Mouse (Mus musculus): Measurements from ENCODE around the gene Lrig2. TPM values are rescaled to one million over a fixed set of nuclear protein-coding genes. Genes with fewer than 3 reads are reported as not detected.

The Lrig2 gene
- polyA plus RNA-seq, 1 experiment from 2014 or later: 11.0 TPM

GRCm38 (mm10) chr3:104525516-104525915 lies 13.8 kb upstream of the Lrig2 start:
- H3K27ac ChIP-seq: no peak overlapping the region
- no peaks in the 10 kb centered on the region for H3K9me3 ChIP-seq (replicated peaks)
- no peak overlapping the region for H3K4me3 ChIP-seq
- no peak for ATAC-seq (replicated peaks; ENCODE audit: insufficient number of reproducible peaks, insufficient read depth, low FRiP score, low read depth)
- WGBS: 37% methylated on average over 2 of the region's 2 CpGs
- H3K9ac ChIP-seq: no peak overlapping the region
- no peak overlapping the region for H3K4me2 ChIP-seq
- no peaks in the 10 kb centered on the region for H3K27me3 ChIP-seq
- no peaks in the 10 kb centered on the region for H3K36me3 ChIP-seq
- H3K4me1 ChIP-seq (replicated peaks): 0 out of 2 replicates have a peak, but pooled peaks cover 4% of the 10 kb centered on the region

DNA sequence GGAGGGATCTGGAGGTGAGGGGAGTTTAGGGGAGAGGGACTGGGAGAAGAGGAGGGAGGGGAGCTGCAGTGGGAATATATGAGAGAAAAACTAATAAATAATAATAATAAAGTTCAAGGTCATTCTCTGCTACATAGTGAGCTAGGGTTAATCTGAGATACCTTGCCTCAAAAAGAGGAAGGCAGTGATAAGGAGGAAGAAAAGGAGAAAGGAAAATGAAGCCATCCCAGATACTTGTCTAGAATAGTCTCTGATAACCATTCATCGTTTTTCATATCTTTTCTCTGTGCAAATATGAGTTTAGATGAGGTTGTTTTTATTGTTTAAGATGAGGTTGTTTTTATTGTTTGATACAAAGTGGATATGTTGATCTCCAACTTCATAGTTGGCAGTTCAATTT lies 13.3 kb upstream of the Lrig2 start:
- WGBS: 48% methylated on average over 1 of the region's 1 CpGs
- no peaks in the 10 kb centered on the region for H3K9me3 ChIP-seq (replicated peaks)

DNA sequence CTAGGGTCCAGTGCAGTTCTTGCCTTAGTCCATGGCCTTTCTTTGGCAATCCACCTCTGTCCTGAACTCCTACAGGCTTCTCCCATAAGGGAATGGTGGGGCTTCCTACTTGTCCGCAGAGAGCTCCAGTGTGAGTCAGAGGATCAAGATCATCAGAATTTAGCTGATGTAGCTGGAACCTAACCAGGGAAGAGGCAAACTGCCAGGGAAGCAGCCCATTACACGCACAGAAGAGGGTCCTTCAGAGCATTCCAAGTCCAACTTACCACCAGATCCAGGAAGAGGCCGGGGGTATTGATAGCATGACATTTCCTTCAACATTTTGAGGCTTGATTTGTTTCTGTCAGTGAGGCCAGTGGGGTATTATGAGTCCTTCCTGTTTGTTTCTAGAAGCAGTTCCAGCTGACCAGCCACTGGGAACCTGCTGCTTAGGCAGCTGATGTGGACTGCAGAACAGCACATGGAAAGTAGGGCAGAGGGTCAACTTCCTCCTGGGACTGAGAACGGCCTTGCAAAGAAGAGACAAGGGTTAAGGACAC lies 11.7 kb upstream of the Lrig2 start:
- Histone ChIP-seq H3K9ac (no peak overlapping the region), H3K4me2 (no peak overlapping the region), H3K27ac (no peak overlapping the region), H3K9me3 (replicated peaks) (no peaks in the 10 kb centered on the region), H3K36me3 (no peaks in the 10 kb centered on the region), H3K27me3 (no peaks in the 10 kb centered on the region), H3K4me1 (replicated peaks) (0 out of 2 replicates have a peak, but pooled peaks cover 4% of the 10 kb centered on the region), H3K4me3 (no peak overlapping the region)
- ATAC-seq (replicated peaks; ENCODE audit: insufficient number of reproducible peaks, insufficient read depth, low FRiP score, low read depth): no peak
- WGBS: 44% methylated on average over 4 of the region's 4 CpGs

More for the DNA sequence above, 13.3 kb upstream of the Lrig2 start:
- 0 out of 2 replicates have a peak, but pooled peaks cover 4% of the 10 kb centered on the region for H3K4me1 ChIP-seq (replicated peaks)
- no peak overlapping the region for H3K27ac ChIP-seq
- no peak overlapping the region for H3K4me2 ChIP-seq
- no peak overlapping the region for H3K4me3 ChIP-seq
- no peak for ATAC-seq (replicated peaks; ENCODE audit: insufficient number of reproducible peaks, insufficient read depth, low FRiP score, low read depth)
- no peaks in the 10 kb centered on the region for H3K27me3 ChIP-seq
- no peaks in the 10 kb centered on the region for H3K36me3 ChIP-seq
- no peak overlapping the region for H3K9ac ChIP-seq

DNA sequence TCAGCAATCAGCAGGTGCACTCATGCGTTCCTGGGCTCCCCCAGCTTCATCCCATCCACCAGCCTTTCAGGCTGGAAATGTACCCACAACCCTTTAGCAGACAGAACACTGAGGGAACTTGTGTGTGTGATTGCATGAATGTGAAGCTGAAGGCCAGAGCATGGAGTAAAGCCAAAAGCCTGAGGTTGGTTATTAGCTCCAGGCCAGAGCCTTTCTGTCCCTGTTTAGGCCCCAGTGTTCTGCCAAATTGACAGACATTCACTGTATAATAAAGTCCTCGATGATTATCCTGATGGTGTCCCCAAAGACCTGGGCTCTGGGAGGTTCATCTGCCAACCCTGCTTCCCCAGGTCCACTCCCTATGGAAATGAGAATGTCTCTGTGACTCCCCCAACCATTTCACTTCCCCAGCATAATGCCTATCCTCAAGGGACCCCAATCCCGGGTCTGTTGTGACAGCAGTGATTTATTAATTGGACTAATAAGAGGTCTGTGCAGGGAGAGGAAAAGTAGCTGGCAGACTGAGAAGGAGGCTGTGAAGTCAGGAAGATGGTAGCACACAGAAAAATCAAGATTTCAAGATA lies 9.7 kb upstream of the Lrig2 start:
- WGBS: 58% methylated on average over 3 of the region's 3 CpGs
- Histone ChIP-seq H3K4me3 (no peak overlapping the region), H3K4me2 (no peak overlapping the region), H3K27ac (no peak overlapping the region), H3K27me3 (no peaks in the 10 kb centered on the region), H3K9ac (no peak overlapping the region), H3K36me3 (no peaks in the 10 kb centered on the region), H3K4me1 (replicated peaks) (0 out of 2 replicates have a peak, but pooled peaks cover 4% of the 10 kb centered on the region), H3K9me3 (replicated peaks) (no peaks in the 10 kb centered on the region)
- ATAC-seq (replicated peaks; ENCODE audit: insufficient number of reproducible peaks, insufficient read depth, low FRiP score, low read depth): no peak

- Histone ChIP-seq H3K4me3 (no peak overlapping the region), H3K4me2 (no peak overlapping the region), H3K9ac (no peak overlapping the region), H3K27ac (no peak overlapping the region), H3K9me3 (replicated peaks) (no peaks in the 10 kb centered on the region), H3K27me3 (no peaks in the 10 kb centered on the region), H3K36me3 (no peaks in the 10 kb centered on the region), H3K4me1 (replicated peaks) (0 out of 2 replicates have a peak, but pooled peaks cover 4% of the 10 kb centered on the region)
- WGBS: 55% methylated on average over 3 of the region's 3 CpGs
- no peak for ATAC-seq (replicated peaks; ENCODE audit: insufficient number of reproducible peaks, insufficient read depth, low FRiP score, low read depth)
These were observed 8.8 kb upstream of the Lrig2 start for GRCm38 (mm10) chr3:104520471-104520870.

- WGBS: 63% methylated on average over 6 of the region's 6 CpGs
- H3K27ac ChIP-seq: no peak overlapping the region
- no peak overlapping the region for H3K9ac ChIP-seq
- H3K4me3 ChIP-seq: no peak overlapping the region
- no peak for ATAC-seq (replicated peaks; ENCODE audit: insufficient number of reproducible peaks, insufficient read depth, low FRiP score, low read depth)
- H3K4me1 ChIP-seq (replicated peaks): 0 out of 2 replicates have a peak, but pooled peaks cover 4% of the 10 kb centered on the region
- H3K36me3 ChIP-seq: no peaks in the 10 kb centered on the region
- no peak overlapping the region for H3K4me2 ChIP-seq
- H3K27me3 ChIP-seq: no peaks in the 10 kb centered on the region
- H3K9me3 ChIP-seq (replicated peaks): no peaks in the 10 kb centered on the region
These were observed 7.2 kb upstream of the Lrig2 start for GRCm38 (mm10) chr3:104518931-104519330.

DNA sequence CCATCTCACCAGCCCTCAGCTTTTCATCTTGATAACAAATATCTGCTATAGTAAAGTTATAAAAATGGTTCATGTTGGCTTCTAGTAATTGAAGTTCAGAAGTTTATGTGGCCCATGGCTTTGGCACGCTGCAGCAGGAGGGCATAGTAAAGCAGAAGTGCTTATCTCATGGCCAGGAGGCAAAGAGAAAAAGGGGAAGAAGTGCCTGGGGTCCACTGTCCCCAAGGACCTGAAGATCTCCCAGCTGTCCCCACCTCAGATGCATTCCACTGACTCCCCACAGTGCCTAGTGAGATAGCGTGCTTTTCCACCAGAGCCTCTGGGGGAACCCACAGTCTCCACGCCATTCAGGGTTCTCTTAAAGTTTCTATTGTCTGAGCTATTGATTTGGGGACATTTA lies 6.7 kb upstream of the Lrig2 start:
- WGBS: 71% methylated on average over 3 of the region's 3 CpGs
- Histone ChIP-seq H3K27me3 (no peaks in the 10 kb centered on the region), H3K9ac (no peak overlapping the region), H3K9me3 (replicated peaks) (no peaks in the 10 kb centered on the region), H3K27ac (no peak overlapping the region), H3K4me1 (replicated peaks) (0 out of 2 replicates have a peak, but pooled peaks cover 1% of the 10 kb centered on the region), H3K4me2 (no peak overlapping the region), H3K36me3 (no peaks in the 10 kb centered on the region), H3K4me3 (no peak overlapping the region)
- no peak for ATAC-seq (replicated peaks; ENCODE audit: insufficient number of reproducible peaks, insufficient read depth, low FRiP score, low read depth)

DNA sequence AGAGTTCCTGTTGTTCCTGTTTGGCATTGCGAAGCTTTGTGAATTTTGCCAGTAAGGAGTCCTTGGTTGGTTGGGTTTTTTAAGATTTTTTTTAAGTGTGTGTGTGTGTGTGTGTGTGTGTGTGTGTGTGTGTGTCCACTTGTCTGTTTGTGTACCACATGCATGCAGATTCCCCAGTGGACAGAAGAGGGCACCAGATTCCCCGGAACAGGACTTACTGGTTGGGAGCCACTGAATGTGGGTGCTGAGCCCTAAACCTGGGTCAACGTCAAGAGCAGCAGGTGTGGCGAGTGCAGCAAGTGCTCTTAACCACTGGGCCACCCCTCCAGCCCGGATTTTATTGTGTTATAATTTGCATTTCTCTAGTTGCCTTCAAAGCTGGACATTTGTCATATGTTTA lies 5.4 kb upstream of the Lrig2 start:
- H3K9ac ChIP-seq: no peak overlapping the region
- H3K27ac ChIP-seq: no peak overlapping the region
- no peak overlapping the region for H3K4me3 ChIP-seq
- H3K9me3 ChIP-seq (replicated peaks): no peaks in the 10 kb centered on the region
- H3K4me2 ChIP-seq: no peak overlapping the region
- no peak for ATAC-seq (replicated peaks; ENCODE audit: insufficient number of reproducible peaks, insufficient read depth, low FRiP score, low read depth)
- no peaks in the 10 kb centered on the region for H3K36me3 ChIP-seq
- no peaks in the 10 kb centered on the region for H3K27me3 ChIP-seq
- 83% methylated on average over 5 of the region's 5 CpGs for WGBS
- H3K4me1 ChIP-seq (replicated peaks): peaks cover 6% of the 10 kb centered on the region

DNA sequence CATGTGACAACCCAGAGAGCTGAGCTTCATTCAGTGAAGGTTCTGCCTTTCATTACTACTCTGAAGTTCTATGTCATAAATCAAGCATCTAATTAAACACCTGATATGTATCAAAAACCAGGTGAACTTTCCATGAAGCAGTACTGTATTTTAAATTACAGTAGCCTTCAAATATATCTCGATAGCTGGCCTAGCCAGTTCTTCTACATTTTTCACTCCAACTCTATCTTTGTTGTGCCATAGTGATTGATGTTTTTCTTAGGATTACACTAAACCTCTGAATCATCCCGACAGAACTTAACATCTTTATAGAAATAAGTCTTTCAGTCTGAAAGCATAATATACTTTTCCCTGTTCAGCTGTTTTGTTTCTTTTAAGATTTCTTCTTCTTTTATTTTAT lies 2.8 kb upstream of the Lrig2 start:
- H3K27ac ChIP-seq: no peak overlapping the region
- no peak overlapping the region for H3K4me3 ChIP-seq
- 70% methylated on average over 2 of the region's 2 CpGs for WGBS

DNA sequence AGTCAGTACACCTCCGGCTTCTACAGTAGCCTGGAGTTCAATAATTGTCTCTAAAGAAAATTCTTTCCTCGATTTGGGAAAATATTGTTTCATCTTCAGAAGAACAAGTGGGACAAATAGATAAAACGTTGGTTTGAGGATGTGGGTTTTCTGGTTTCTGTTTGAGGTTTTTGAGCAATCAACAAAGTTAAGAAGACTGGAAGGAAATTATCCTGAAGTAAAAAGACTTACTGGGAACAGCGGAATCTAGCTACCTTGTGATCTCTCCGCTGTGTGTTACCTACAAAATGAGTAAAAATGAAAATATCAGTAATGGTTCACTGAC lies 668 bp upstream of the Lrig2 start:
- peak overlapping the region; percentile 97 for H3K4me3 ChIP-seq
- H3K27ac ChIP-seq: peak overlapping the region; percentile 99
- H3K4me2 ChIP-seq: peak overlapping the region; percentile 60
- no peaks in the 10 kb centered on the region for H3K27me3 ChIP-seq
- 23% methylated on average over 5 of the region's 5 CpGs for WGBS
- H3K36me3 ChIP-seq: no peaks in the 10 kb centered on the region
- peak overlapping the region; percentile 66 for H3K9ac ChIP-seq
- peaks cover 21% of the 10 kb centered on the region for H3K4me1 ChIP-seq (replicated peaks)
- H3K9me3 ChIP-seq (replicated peaks): no peaks in the 10 kb centered on the region
- no peak for ATAC-seq (replicated peaks; ENCODE audit: insufficient number of reproducible peaks, insufficient read depth, low FRiP score, low read depth)

More for the DNA sequence above, 2.8 kb upstream of the Lrig2 start:
- peaks cover 13% of the 10 kb centered on the region for H3K4me1 ChIP-seq (replicated peaks)
- H3K36me3 ChIP-seq: no peaks in the 10 kb centered on the region
- H3K27me3 ChIP-seq: no peaks in the 10 kb centered on the region
- H3K4me2 ChIP-seq: no peak overlapping the region
- no peak overlapping the region for H3K9ac ChIP-seq
- no peak for ATAC-seq (replicated peaks; ENCODE audit: insufficient number of reproducible peaks, insufficient read depth, low FRiP score, low read depth)
- H3K9me3 ChIP-seq (replicated peaks): no peaks in the 10 kb centered on the region

DNA sequence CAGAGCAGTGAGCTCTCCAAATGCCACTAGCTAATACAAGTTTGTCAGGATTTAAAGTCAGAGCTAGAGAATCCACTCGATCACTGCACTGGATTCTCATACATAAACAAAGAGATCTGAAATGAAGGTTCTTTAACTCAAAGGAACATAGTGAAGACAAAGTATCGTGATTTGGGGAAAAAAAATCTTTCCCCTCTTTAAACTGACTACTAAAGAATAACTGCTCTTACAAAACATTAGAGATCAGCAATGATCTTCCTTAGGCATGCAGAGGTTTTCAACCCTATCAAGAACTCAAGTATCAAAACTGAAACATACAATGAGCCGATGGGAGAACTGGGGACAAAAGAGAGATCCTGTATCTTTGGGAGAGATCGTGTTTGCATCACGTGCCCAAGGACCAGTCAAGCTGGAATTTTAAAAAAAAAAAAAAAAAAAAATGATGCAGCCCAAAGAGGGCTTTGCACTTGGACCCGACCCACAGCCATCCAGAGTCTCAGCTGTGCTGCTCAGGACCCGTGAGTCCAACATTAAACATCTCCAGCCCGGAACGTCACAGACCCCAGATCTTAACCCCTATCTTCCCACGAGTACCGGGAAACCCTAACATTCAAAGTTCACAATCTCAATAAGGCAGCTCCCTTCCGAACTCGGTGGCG lies 818 bp downstream of the Lrig2 start:
- ATAC-seq (replicated peaks; ENCODE audit: insufficient number of reproducible peaks, insufficient read depth, low FRiP score, low read depth): peak; percentile 19; the same call in 1 of the 2 replicates
- peak overlapping the region; percentile 97 for H3K4me3 ChIP-seq
- H3K36me3 ChIP-seq: no peaks in the 10 kb centered on the region
- peak overlapping the region; percentile 85 for H3K9ac ChIP-seq
- peaks cover 21% of the 10 kb centered on the region for H3K4me1 ChIP-seq (replicated peaks)
- H3K9me3 ChIP-seq (replicated peaks): no peaks in the 10 kb centered on the region
- H3K4me2 ChIP-seq: peak overlapping the region; percentile 71
- peak overlapping the region; percentile 99 for H3K27ac ChIP-seq
- H3K27me3 ChIP-seq: no peaks in the 10 kb centered on the region
- WGBS: 1% methylated on average over 14 of the region's 14 CpGs

- no peak overlapping the region for H3K4me2 ChIP-seq
- WGBS: 82% methylated on average over 2 of the region's 2 CpGs
- no peak overlapping the region for H3K4me3 ChIP-seq
- no peak overlapping the region for H3K27ac ChIP-seq
- no peak overlapping the region for H3K9ac ChIP-seq
- no peaks in the 10 kb centered on the region for H3K27me3 ChIP-seq
- no peaks in the 10 kb centered on the region for H3K4me1 ChIP-seq (replicated peaks)
- H3K36me3 ChIP-seq: peaks cover 3% of the 10 kb centered on the region; the same call in 1 of the 2 replicates
- H3K9me3 ChIP-seq (replicated peaks): no peaks in the 10 kb centered on the region
- no peak for ATAC-seq (replicated peaks; ENCODE audit: insufficient number of reproducible peaks, insufficient read depth, low FRiP score, low read depth)
These were observed 10.1 kb downstream of the Lrig2 start for GRCm38 (mm10) chr3:104501648-104502047.

All from heart, embryonic 15.5 days (tissue).